Mouse (Mus musculus): ENCODE measurements around the gene Cxcl3. TPM values are rescaled to one million over a fixed set of nuclear protein-coding genes. Genes with fewer than 3 reads are reported as not detected.
"Not testable (repeated sequence)": the region's sequence is repeated elsewhere in the genome, so short reads cannot be mapped to it uniquely, and the experiment has no call there.

The Cxcl3 gene
- total RNA-seq, 2 experiments from 2014 or later: not detected

DNA sequence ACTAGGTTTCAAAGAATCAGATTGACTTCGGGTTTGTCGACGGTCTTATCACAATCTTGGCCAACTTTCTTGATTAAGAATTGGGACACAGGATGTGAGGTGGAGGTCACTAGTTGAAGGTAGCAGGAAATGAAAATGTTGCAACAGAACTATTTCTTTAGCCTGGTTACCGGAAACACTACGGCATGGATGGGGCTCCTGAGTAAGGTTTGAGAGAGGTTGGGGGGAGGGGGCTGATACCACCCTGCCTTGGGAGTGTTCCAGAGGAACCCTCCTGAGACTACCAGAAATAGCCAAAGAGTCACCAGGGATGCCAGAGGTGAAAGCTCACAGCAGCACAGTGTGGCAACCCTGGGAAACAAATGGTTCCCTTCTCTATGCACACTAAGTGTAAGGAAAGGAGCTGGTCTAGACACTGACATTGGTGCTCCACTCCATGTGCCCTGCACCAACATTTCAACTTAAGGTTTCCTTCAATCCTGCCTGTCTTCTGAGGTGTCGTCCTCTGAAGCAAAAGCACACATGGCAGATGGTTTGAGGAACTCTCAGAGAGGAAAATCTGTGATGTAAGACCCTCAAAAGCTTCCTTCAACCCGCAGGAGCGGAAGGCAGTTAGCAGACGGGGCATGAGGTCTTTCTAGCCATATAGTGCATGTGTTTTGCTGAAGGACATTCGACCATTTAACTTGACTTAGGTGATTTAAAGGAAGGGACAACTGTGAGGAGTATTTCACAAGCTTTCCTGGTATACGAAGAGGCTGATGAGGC lies 3.6 kb downstream of the Cxcl3 start:
- no peak for DNase-seq (ENCODE audit: low spot score in 2 of 2)

GRCm38 (mm10) chr5:90790074-90790502 lies 4.2 kb downstream of the Cxcl3 start:
- DNase-seq (ENCODE audit: low spot score in 2 of 2): no peak

DNA sequence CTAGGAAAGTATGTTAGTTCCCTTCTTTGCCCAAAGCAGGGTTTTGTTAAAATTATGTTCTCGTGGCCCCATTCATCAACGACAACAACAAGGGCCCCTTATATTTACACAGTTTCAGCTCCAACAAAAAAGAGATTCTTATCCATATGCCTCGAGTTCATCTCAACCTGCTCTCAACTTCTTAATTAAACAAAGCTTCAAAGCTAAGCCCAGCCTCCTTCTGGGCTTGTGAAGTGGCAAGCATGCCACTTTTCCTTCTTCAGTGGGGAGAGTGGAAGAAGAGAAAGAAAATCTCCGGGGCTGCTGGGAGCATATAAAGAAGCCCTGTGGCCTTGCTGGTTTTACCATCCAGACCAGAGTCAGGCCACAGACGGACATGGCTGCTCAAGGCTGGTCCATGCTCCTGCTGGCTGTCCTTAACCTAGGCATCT lies 8.3 kb downstream of the Cxcl3 start, which contains the start of gene Cxcl15:
Cxcl15 (plus strand) TSS at position 340 of the 431 bp plus-strand sequence.
- DNase-seq (ENCODE audit: low spot score in 2 of 2): no peak

- not testable (repeated sequence) for DNase-seq (ENCODE audit: low spot score in 2 of 2)
These were observed 9.5 kb downstream of the Cxcl3 start for GRCm38 (mm10) chr5:90795392-90795791.

DNA sequence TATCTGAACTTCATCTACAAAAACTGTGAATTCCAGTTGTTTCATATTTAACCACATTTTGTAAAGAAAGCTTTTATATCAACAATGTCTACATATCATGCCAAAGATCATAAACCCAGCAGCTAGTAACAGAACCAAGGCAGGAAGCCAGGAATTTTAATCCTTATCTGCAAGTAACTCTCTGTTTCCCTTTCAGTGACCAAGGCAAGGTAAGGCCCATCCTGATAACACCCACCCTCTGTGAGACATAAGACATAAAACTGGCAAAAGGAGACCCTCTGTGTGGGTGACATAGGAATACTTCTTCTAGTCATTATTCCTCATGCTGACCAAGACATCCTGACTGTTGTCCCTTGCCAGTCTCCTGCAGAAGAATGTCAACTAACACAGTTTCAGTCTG lies 18.7 kb downstream of the Cxcl3 start:
- no peak for DNase-seq (ENCODE audit: low spot score in 2 of 2)

- no peak for DNase-seq (ENCODE audit: low spot score in 2 of 2)
These were observed 20.1 kb downstream of the Cxcl3 start for GRCm38 (mm10) chr5:90806050-90806449.

DNA sequence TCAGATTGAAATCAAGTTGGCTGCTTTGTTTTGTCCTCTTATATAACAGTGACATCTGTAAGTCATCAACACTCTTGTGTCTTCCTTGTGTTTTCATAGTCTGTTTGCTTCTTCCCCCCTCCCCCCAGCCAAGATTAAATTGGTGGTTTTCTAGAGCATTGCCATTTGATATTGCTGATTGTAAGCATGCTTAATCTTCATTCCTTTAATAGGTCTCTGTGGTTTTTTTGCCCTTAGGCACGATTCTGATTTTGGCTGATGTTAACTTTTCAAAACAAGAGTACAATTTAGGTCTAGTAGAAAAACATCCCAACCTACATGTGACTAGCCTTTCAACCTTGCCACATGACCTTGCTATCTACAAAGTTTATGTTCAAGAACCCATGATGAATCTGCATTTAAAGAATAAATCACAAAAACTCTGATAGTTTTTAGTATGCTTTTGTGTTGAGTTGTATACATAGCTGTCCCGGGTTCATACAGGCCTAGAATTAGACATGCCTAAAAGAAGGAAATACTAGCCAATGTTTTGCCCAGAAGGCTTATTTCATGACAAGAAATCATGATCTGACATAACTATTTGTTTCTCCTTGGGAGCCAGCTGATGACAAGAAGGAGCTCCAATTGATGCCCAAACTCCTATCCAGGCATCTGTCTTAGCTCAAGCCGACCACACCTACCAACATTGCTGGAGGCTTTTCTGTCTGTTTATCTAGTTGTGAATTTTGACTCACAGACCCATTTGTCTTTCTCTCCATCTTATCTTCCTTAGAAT lies 21.5 kb downstream of the Cxcl3 start:
- no peak for DNase-seq (ENCODE audit: low spot score in 2 of 2)

DNA sequence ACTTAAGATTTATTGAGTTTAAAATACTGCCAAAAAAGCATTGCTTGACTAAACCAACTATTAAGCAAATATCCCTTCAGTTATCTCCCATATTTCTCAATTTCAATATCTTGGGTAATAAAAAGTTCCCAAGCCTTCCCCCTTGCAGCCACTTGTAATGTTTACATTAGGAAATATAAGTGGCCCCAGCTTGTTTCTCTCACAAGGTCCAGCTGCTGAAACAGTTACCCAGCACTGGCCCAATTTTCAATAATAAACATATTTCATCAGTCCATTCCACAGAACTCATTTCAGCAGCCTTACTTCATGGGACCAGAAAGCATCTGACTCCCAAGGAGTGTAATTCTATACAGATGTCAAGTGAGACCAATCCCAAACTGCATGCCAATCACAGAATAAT lies 33.9 kb downstream of the Cxcl3 start:
- no peak for DNase-seq (ENCODE audit: low spot score in 2 of 2)

- no peak for DNase-seq (ENCODE audit: low spot score in 2 of 2)
These were observed 46.4 kb downstream of the Cxcl3 start for GRCm38 (mm10) chr5:90832145-90832767.

DNA sequence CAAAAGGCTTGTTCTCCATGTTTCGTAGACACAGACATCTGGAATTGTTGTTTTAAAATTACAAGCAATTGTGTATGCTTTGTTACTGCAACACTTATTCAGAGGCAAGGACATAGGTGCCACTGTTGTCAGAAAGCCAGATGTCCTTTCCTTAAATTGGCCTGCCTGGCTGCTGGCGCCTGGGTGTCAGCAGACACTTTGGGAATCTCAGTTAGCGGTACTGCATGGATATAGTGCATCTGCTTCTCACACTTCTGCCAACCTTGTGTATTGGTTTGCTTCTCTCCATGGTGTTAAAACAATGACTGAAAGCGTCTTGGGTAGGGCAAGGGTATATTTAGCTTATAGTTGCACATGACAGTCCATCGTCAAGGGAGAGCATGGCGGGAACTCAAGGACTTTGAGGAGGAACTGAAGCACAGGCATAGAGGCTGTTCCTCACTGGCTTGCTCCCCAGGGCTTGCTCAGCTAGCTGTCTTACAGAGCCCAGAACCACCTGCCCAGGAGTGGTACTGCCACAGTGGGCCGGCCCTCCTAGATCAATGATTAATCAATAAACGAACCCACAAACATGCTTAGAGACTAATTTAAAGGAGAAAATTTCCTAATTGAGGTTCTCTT lies 47.0 kb downstream of the Cxcl3 start:
- no peak for DNase-seq (ENCODE audit: low spot score in 2 of 2)

DNA sequence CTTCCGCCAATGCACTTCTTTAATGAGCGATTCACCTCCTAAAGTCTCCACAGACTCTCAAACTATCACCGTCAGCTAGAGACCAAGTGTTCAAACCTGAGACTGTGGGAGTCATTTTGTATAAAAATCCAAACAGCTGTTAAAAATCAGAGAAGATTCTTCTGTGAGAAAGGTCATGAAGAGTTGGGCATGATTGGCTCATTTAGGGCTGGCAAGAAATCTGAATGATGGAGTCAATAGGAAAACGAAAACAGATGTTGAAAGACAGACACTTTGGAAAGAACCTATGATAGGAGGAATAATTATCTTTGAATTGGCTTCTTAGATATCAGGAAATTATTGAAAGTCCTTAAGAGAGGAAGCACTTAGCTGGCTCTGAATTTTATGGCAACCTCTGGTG lies 48.5 kb downstream of the Cxcl3 start:
- DNase-seq (ENCODE audit: low spot score in 2 of 2): no peak

- no peak for DNase-seq (ENCODE audit: low spot score in 2 of 2)
These were observed 52.7 kb downstream of the Cxcl3 start for GRCm38 (mm10) chr5:90838582-90838981.

Small RNAs within 50 kb of the gene (microRNA-seq; reads per million reads assigned to microRNA genes)
- 0 reads per million in 2 experiments for gene Gm24322

Other genes with a start within 250 kb of the Cxcl3 start
- gene 5830473C10Rik, start 225.0 kb upstream of the Cxcl3 start, total RNA-seq (2021): under 1 TPM in 1 of 2 experiments, not detected in 1; 0.21 TPM
- 1 to 10 TPM; 1.0 to 1.8 TPM for gene Rassf6, start 145.4 kb upstream of the Cxcl3 start, total RNA-seq (2021)
- under 1 TPM; 0.23 to 0.27 TPM for gene Cxcl5, start 26.7 kb upstream of the Cxcl3 start, total RNA-seq (2021)
- gene Ppbp, start 17.6 kb upstream of the Cxcl3 start, total RNA-seq (2021): not detected
- 1 to 10 TPM; 5.6 to 7.1 TPM for gene Pf4, start 13.7 kb upstream of the Cxcl3 start, total RNA-seq (2021)
- gene Cxcl15, start 8.4 kb downstream of the Cxcl3 start, total RNA-seq (2021): not detected
- gene Cxcl1, start 105.1 kb downstream of the Cxcl3 start, total RNA-seq (2021): 1 to 10 TPM; 1.1 to 1.3 TPM
- gene Cxcl2, start 117.8 kb downstream of the Cxcl3 start, total RNA-seq (2021): not detected
- gene Mthfd2l, start 145.0 kb downstream of the Cxcl3 start, total RNA-seq (2021): 10 to 100 TPM; 17.7 to 20.9 TPM
- under 1 TPM in 1 of 2 experiments, not detected in 1; 0.33 TPM for gene Epgn, start 241.4 kb downstream of the Cxcl3 start, total RNA-seq (2021)

Measured in layer of hippocampus, postnatal 10 days (tissue).